Mouse (Mus musculus) layer of hippocampus, adult 9-10 months (tissue): ENCODE results near the gene Runx2.

Source experiments
- DNase-seq: peaks from one replicate; pipeline ENCODE4 v3.0.0; 2022; ENCODE audit warnings: low spot score

Gene Runx2

GRCm38 (mm10) chr17:44660121-44660806 lies 154.3 kb downstream of the Runx2 start:
- DNase-seq = no peak

GRCm38 (mm10) chr17:44654503-44654902 lies 160.1 kb downstream of the Runx2 start:
- DNase-seq = no peak

GRCm38 (mm10) chr17:44653081-44653480 lies 161.5 kb downstream of the Runx2 start:
- DNase-seq = no peak

- no peak for DNase-seq
Measured at GRCm38 (mm10) chr17:44652054-44652453, 162.5 kb downstream of the Runx2 start.

- DNase-seq = no peak
Measured at GRCm38 (mm10) chr17:44651613-44652012, 163.0 kb downstream of the Runx2 start.

- no peak for DNase-seq
Measured at GRCm38 (mm10) chr17:44650431-44650830, 164.2 kb downstream of the Runx2 start.

- DNase-seq = no peak
Measured at GRCm38 (mm10) chr17:44649056-44649455, 165.5 kb downstream of the Runx2 start.

- no peak for DNase-seq
Measured at GRCm38 (mm10) chr17:44647916-44648315, 166.7 kb downstream of the Runx2 start.

- no peak for DNase-seq
Measured at GRCm38 (mm10) chr17:44645146-44645545, 169.5 kb downstream of the Runx2 start.

GRCm38 (mm10) chr17:44643260-44643659 lies 171.3 kb downstream of the Runx2 start:
- no peak for DNase-seq

- DNase-seq = no peak
Measured at GRCm38 (mm10) chr17:44642126-44642525, 172.5 kb downstream of the Runx2 start.

- DNase-seq = no peak
Measured at GRCm38 (mm10) chr17:44640910-44641309, 173.7 kb downstream of the Runx2 start.

GRCm38 (mm10) chr17:44639446-44639845 lies 175.2 kb downstream of the Runx2 start:
- no peak for DNase-seq

GRCm38 (mm10) chr17:44637181-44637880 lies 177.3 kb downstream of the Runx2 start:
- no peak for DNase-seq

- no peak for DNase-seq
Measured at GRCm38 (mm10) chr17:44634486-44634885, 180.1 kb downstream of the Runx2 start.

GRCm38 (mm10) chr17:44633607-44634415 lies 180.8 kb downstream of the Runx2 start:
- no peak for DNase-seq

- no peak for DNase-seq
Measured at GRCm38 (mm10) chr17:44632941-44633340, 181.7 kb downstream of the Runx2 start.

GRCm38 (mm10) chr17:44632292-44632691 lies 182.3 kb downstream of the Runx2 start:
- DNase-seq = no peak

- no peak for DNase-seq
Measured at GRCm38 (mm10) chr17:44631577-44631976, 183.0 kb downstream of the Runx2 start.

GRCm38 (mm10) chr17:44627317-44627716 lies 187.3 kb downstream of the Runx2 start:
- DNase-seq = no peak

- DNase-seq = no peak
Measured at GRCm38 (mm10) chr17:44623707-44624106, 190.9 kb downstream of the Runx2 start.

GRCm38 (mm10) chr17:44623271-44623670 lies 191.3 kb downstream of the Runx2 start:
- no peak for DNase-seq

- no peak for DNase-seq
Measured at GRCm38 (mm10) chr17:44620456-44620855, 194.1 kb downstream of the Runx2 start.
